Mouse (Mus musculus) layer of hippocampus, adult 2 months (tissue): ENCODE data around the gene Mical3. TPM values are rescaled to one million over a fixed set of nuclear protein-coding genes. Genes with fewer than 3 reads are reported as not detected.

ENCODE experiments used
- DNase-seq, 2 experiments: peaks; one replicate each; pipeline ENCODE4 v3.0.0; 2022; ENCODE audit warnings: low spot score in 2 of 2
- H3K27ac ChIP-seq: fragments of 200-600 bp; 2 replicates; pipeline ENCODE4 v1.8.1; 2022
- H3K4me3 ChIP-seq: fragments of 200-600 bp; 2 replicates; pipeline ENCODE4 v1.8.1; 2022; ENCODE audit warnings: mild to moderate bottlenecking
- CTCF ChIP-seq: fragments of 200-600 bp; conservative IDR thresholded peaks from 2 replicates; pipeline ENCODE4 v1.8.1; 2022; ENCODE audit warnings: antibody characterized with exemption, mild to moderate bottlenecking, moderate library complexity
- total RNA-seq, 2 experiments: library from RNA; stranded (reverse); gene quantifications; 2 replicates each; pipeline ENCODE4 v1.2.3; 2021

Mical3 gene
- total RNA-seq, 2 experiments from 2014 or later, result 89.5 to 94.6 TPM

GRCm38 (mm10) chr6:121159616-121160015, 28.8 kb upstream of the Mical3 start:
- no peak for TF ChIP-seq CTCF
- DNase-seq, result no peak
- H3K4me3 ChIP-seq, result no peak overlapping the region
- H3K27ac ChIP-seq, result no peak overlapping the region

GRCm38 (mm10) chr6:121156030-121156429, 25.2 kb upstream of the Mical3 start:
- no peak for TF ChIP-seq CTCF
- Histone ChIP-seq H3K4me3 (no peak overlapping the region), H3K27ac (no peak overlapping the region; the same call in 1 of the 2 replicates)
- no peak for DNase-seq

GRCm38 (mm10) chr6:121154451-121155300, 23.9 kb upstream of the Mical3 start:
- Histone ChIP-seq H3K27ac (0 out of 2 replicates have a peak overlapping the region, but pooled peaks have one; percentile 18), H3K4me3 (no peak overlapping the region)
- DNase-seq, result no peak
- TF ChIP-seq CTCF, result no peak

- no peak for DNase-seq
- no peak overlapping the region for H3K4me3 ChIP-seq
- TF ChIP-seq CTCF, result no peak
- no peak overlapping the region for H3K27ac ChIP-seq
Measured at GRCm38 (mm10) chr6:121153177-121153576, 22.4 kb upstream of the Mical3 start.

GRCm38 (mm10) chr6:121151732-121152131, 20.9 kb upstream of the Mical3 start:
- no peak for DNase-seq
- no peak for TF ChIP-seq CTCF
- no peak overlapping the region for H3K27ac ChIP-seq
- no peak overlapping the region for H3K4me3 ChIP-seq

- TF ChIP-seq CTCF, result no peak
- DNase-seq, result no peak
- Histone ChIP-seq H3K27ac (no peak overlapping the region), H3K4me3 (no peak overlapping the region)
Measured at GRCm38 (mm10) chr6:121150126-121150525, 19.3 kb upstream of the Mical3 start.

GRCm38 (mm10) chr6:121149420-121149819, 18.6 kb upstream of the Mical3 start:
- H3K27ac ChIP-seq, result no peak overlapping the region
- no peak overlapping the region for H3K4me3 ChIP-seq
- DNase-seq, result no peak
- TF ChIP-seq CTCF, result no peak

- DNase-seq, result no peak
- TF ChIP-seq CTCF, result no peak
- no peak overlapping the region for H3K4me3 ChIP-seq
- no peak overlapping the region for H3K27ac ChIP-seq
Measured at GRCm38 (mm10) chr6:121148360-121148759, 17.6 kb upstream of the Mical3 start.

- DNase-seq, result no peak
- no peak for TF ChIP-seq CTCF
- Histone ChIP-seq H3K4me3 (no peak overlapping the region), H3K27ac (no peak overlapping the region)
Measured at GRCm38 (mm10) chr6:121146798-121147197, 16.0 kb upstream of the Mical3 start.

GRCm38 (mm10) chr6:121145906-121146305, 15.1 kb upstream of the Mical3 start:
- DNase-seq, result no peak
- H3K4me3 ChIP-seq, result no peak overlapping the region
- TF ChIP-seq CTCF, result no peak
- H3K27ac ChIP-seq, result no peak overlapping the region

- Histone ChIP-seq H3K27ac (no peak overlapping the region), H3K4me3 (no peak overlapping the region)
- no peak for DNase-seq
- no peak for TF ChIP-seq CTCF
Measured at GRCm38 (mm10) chr6:121145010-121145604, 14.3 kb upstream of the Mical3 start.

- Histone ChIP-seq H3K4me3 (no peak overlapping the region), H3K27ac (no peak overlapping the region)
- no peak for DNase-seq
- TF ChIP-seq CTCF, result no peak
Measured at GRCm38 (mm10) chr6:121144066-121144465, 13.3 kb upstream of the Mical3 start.

- H3K4me3 ChIP-seq, result no peak overlapping the region
- DNase-seq, result no peak
- no peak for TF ChIP-seq CTCF
Measured at GRCm38 (mm10) chr6:121143439-121143838, 12.6 kb upstream of the Mical3 start.

GRCm38 (mm10) chr6:121142298-121142697, 11.5 kb upstream of the Mical3 start:
- DNase-seq, result no peak
- Histone ChIP-seq H3K4me3 (no peak overlapping the region), H3K27ac (no peak overlapping the region)
- TF ChIP-seq CTCF, result no peak

More at GRCm38 (mm10) chr6:121143439-121143838, 12.6 kb upstream of the Mical3 start:
- no peak overlapping the region for H3K27ac ChIP-seq
